Mouse (Mus musculus): ENCODE results near the gene Scel.

Gene Scel

DNA sequence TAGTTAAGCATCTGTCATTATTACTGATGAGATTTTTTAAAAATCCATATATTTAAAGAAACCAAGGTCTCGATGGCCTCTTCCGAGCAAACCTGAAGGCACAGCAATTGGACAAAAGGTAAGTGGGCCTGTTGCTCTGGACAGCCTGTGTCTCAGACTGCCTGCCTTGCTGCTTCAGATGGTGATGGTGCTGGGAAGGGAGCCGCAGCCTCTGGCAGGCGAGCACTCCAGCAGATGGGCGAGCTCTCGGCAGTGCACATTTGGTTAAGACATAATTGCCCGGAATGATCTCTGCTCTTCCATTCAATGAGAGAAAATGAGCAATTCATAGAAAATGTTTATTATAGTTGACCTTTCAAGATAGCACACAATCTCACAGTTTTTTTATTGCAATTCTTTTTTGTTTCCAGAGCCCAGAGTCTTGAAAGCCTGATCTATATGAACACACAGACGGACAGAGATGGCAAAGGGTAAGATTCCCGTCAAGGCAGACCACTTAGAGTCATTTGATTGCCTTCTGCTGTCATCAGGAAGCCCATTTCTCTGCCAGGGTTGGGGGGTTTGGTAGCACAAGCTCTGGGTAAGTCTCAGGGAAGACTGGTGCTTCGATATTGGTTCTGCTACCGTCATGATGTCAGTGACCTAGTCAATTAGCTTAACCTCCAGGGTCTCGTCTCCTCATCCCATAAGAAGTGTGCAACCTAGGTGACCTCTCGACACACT is 58.6 kb downstream of the Scel start:
- no peak for DNase-seq (ENCODE audit: low read depth, low spot score)

DNA sequence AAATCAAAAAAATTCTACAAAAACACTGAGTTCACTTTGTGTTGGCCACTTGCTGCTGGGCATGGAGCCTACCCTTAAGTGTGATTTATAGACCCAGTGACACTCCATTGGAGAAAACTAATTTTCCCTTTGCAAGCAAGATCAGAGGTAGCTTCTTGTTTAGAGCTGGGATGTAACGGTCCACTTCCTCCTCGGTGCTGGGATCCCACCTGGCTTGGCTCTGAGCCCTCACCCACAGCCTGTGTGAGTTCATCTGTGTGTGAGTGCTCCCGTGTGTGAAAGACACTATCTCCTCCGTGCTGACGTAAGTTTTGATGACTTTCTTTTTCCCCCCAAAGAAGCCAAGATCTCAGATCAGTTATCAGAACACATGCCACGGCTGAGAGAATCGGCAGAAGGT is 62.7 kb downstream of the Scel start:
- DNase-seq (ENCODE audit: low read depth, low spot score) = no peak

DNA sequence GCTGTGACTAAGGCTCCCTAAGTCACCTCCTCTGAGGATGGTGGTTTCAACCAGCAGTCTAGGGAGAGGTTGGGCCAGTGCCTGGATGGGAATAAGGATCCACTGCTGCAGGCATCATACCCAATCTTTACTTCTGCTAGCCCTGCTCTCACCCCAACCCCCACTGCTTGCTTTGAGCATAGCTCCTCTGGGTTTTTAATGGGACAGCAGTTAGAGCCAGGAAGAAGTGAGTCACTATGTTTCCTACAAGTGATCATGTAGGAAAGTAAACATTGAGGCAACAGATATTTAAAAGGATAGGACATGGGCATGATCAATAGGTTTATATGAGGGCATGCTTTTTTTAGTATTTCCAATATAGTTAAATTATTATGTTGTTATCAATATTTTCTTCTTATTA is 63.9 kb downstream of the Scel start:
- no peak for DNase-seq (ENCODE audit: low read depth, low spot score)

DNA sequence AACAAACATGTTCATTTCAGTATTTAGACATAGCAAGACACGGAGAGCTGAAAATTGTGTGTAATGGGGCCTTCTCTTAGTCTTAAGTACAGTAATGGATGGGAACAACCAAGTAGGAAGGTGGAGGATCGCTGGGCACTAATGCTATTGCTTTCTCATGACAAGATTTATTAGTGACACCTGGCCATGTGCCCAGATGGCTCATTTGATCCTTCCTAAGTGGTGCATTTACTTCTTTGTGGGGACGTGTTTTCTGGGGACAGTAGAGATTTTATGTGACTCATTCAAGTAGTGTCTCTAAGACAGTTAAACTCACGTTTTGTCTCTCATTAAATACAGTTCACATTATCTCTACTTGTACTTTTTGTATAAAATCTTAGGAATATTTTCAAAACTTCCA is 73.5 kb downstream of the Scel start:
- no peak for DNase-seq (ENCODE audit: low read depth, low spot score)

DNA sequence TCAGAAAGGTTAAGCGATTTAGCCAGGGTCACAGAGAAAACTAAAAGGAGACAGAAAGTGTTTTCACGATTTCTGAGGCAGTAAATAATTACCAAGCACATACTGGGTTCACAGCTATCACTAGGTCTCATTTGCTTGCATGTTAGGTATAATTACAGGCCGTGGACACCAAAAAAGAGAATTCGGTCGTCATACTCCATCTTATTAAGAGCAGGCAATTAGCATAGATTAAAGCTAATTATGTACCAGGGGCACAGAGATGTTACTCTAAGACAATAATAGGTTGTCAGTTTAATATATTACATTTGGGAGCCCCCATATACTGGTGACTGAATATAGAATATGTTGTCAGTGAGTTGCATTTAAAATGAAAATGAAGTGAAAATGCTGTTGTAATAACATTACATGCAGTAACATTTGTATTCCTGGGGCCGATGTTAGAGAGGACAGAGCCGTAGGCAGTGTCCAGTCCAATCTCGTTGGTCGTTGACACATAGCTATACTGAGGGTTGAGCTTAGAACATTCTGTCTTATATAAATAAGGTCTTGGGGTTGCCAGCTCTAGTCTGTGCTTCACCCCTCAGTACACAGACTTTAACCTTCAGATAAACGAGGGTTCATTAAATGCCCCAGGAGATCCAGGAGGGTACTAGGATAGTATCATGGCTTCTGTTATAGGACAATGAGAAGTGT is 74.2 kb downstream of the Scel start:
- DNase-seq (ENCODE audit: low read depth, low spot score) = no peak

DNA sequence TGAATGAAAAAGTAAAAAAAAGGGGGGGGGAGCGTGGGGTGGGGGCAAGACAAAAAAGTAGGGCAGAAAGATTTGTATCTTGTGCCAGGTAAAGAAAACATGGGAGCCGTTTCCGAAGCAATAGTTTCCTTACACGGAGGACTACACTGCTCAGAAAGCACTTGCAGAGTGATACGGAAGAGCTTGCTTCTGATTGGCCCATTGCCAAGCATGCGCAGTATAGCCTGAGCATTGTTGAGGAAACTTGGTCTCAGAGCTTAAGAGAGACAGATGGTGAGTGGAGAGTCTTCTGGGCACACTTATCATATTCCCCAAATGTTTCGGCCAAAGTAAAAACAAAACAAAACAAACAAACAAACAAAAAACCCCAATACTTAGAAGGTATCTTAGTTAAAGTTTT is 76.7 kb downstream of the Scel start:
- no peak for DNase-seq (ENCODE audit: low read depth, low spot score)

DNA sequence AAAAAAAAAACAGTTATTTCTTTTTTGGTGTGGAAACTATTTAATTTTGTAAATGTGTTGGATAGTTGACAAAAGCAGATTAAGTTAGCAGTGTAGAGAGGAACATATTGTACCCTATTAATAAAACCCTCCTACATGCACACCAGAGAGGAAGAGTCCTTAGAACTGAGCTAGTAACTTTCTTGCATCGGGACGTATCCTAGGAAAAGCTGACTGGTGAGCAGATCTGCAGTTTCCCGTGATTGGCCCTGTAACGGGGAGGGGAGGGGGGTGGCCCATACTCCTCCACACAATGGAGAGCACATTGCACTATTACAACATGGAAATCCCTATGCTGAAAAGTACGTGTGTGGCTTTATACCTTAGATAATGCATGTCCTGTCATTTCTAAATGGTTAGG is 82.7 kb downstream of the Scel start:
- no peak for DNase-seq (ENCODE audit: low read depth, low spot score)

DNA sequence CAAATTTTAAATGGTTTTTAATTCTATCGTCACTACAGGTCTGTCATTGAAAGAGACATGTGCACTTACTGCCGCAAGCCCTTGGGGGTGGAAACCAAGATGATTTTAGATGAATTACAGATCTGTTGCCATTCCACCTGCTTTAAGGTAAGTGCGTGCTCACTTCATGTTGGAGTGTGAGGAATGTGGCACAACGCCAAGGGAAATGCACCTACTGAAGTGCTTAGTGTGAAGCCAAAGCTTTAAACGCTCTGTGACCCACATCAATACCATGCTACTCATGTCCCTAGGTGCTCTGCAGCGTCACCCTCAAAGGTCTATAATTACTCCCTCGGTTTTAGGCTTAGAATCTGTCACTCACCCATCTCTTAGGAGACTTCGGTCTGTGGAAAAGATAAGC is 94.9 kb downstream of the Scel start:
- no peak for DNase-seq (ENCODE audit: low read depth, low spot score)

DNA sequence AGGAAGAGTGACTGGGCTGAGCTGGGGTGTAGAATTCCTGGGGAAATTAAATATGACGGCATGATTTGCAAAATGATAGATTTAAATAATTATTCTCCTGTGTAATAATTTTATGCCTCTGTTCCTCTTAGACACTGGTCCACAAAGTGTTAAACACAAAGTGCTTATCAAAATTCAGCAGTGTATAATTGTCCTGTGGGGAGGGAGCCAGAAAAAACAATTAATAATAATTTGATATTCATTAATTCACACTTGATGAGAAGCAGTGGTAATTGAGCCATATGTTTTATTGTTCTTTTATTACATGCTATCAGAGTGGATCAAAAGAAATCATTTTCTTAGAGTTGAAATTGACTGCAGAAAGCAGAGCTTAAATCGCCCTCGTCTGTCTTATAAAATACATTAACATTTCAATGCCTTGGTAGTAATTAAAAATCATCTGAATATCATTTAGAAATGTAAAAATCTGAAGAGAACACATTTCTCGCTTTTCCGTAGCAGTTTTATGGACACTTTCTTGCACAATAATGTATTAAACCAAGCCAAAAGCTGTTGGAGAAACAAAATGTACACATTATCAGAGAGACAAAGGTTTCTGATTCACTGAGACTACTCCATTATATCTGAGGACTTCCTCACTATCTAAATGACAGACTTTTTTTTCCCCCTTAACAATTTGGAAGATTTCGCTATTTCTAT is 100.6 kb downstream of the Scel start:
- DNase-seq (ENCODE audit: low read depth, low spot score) = no peak

DNA sequence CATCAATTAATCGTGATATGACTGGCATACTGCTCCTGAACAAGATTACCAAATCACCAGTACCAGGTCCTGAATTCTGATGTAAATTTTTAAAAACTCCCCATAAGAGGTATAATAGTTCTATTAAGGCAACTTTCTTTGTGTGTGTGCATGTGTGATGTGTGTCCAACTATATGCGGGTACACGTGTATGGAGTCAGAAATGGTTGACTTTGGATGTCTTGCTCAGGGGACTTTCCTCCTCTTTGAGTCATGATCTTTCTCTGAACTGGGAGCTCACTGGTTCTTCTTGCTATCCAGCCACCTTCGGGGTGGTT is 101.1 kb downstream of the Scel start:
- no peak for DNase-seq (ENCODE audit: low read depth, low spot score)

DNA sequence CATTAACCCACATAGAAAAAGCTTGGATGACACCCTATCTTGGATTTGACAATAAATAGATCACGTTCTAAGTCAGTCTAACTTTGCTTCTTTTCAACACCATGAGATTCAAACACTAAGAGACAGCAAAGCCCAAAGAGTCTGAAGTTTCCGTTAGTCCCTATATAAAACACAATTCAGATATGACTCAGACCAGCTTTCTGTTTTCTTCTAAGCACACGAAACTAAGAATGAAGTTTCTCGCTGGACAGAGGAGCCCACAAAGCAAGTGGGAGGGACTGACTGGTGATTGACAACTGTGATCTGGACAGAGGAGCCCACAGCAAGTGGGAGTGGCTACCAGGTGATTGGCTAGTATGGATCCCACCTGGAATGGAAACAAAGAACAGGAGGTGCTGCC is 106.6 kb downstream of the Scel start:
- peak; percentile 34 for DNase-seq (ENCODE audit: low read depth, low spot score)

DNA sequence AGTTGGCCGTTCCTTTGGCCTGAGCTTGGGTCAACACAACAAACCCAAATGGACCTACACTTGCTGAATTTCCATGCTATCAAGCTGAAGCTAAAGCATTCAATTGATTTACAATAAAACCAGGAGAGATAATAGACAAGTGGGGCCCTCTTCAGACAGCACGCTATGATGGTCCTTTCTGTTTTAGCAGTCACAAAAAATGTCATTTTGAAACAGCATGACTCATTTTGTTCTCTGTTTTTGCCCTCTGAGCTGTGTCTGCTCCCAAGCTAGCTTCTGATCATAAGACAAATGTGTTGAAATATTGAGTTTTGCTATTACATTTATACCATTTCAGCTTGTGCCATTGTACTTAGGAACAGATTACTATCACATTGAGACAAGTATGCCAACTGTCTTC is 108.1 kb downstream of the Scel start:
- peak; percentile 19 for DNase-seq (ENCODE audit: low read depth, low spot score)

DNA sequence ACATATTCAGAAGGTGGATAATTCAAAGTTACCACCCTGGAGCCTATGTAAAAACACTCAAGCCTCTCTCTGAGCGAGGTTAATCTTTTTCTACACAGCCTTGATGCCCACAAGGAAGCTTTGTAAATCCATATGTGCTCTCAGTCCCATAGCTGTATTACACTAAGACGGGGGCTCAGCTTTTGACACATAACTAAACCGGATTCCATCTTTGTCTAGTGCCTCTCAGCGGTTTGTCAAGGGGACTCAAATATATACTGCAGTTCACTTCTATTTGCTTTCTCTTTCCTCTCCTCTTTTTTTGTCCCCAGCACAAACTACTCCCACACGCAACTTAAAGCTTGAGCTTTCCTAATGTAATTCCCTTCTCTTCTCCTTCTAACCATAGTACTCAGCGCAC is 113.0 kb downstream of the Scel start:
- no peak for DNase-seq (ENCODE audit: low read depth, low spot score)

DNA sequence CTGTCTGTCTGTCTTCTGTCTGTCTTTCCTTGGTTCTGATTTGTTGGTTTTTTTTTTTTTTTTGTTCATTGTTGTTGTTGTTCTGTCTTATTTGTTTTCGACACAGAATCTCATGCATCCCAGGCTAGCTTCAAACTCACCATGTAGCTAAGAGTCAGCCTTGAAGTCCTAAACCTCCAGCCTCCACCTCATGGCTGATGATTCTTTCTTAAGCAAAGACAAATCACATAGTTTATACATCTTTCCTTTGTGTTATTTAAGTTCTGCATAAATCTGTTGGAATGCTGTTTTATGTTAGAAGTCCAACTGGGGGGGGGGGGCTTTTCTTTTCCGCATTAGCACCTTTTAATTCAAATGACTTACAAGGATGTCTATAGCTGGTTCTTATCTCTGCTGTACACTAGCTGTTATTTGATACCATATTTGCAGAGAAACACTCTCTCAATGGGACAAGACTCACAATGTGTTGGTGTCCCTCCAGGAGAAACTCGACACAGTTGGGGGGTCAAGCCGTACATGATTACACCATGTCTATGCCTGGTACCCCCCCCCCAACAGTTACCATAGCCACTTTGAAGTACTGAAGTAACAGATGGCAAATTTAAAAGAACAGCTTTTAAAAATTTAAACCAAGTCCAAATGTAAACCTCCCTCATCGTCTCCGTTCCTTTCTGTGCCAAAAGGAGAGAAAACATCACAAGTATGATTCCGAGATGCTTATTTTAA is 116.7 kb downstream of the Scel start:
- DNase-seq (ENCODE audit: low read depth, low spot score) = no peak

DNA sequence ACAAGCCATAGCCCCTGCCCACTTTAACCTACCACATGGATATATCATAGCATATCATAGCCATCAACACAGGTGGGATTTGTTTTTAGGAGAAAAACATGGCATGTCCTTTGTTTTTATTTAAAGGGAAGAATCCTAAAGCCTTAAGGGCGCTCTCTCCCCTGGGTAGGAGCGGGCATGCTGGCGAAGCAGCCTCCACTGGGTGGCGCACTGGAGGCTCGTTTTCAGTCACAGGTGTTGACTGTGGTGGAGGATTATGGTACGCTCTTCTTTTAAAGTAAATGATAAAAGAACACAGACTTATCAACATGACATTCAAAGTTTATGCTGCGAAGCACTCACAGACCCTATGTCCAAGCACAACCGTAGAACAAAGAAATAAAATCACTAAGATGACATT is 117.4 kb downstream of the Scel start:
- peak; percentile 53 for DNase-seq (ENCODE audit: low read depth, low spot score)

DNA sequence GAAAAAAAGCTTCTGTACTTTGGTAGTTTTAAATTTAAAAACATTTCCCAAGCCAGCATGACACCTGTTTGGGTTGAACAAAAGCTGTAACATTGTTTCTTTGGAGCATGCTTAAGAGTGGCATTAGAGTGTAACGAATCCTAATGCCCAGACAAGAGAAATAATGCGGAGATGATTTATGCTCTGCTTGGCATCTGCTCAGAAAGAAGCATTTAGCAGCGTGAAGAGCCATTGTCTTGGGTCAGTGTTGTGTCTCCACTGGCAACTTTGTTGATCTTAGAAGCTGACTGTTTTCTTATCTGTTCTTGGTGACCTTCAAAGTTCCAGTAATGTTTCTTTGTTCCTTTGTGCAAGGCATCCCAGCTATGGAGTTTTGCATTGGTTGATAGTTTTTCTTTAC is 130.8 kb downstream of the Scel start:
- DNase-seq (ENCODE audit: low read depth, low spot score) = no peak

DNA sequence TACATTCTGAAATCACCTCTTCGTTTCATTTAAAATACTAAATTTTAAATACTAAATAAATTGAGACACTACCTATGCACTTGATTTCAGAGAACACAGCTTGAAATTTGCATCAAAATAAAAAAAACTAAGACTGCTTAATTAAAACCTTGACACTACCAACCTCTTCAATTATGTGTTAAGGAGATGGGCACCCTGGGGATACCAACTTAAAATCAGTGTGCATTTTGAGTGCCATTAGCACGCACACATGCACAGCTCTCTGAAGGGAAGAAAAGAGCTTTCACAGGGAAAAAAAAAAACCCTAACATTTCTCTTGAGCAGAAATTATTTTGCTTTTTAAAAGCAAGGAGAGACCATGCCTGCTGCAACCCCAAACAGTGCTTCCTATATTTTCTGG is 134.8 kb downstream of the Scel start:
- no peak for DNase-seq (ENCODE audit: low read depth, low spot score)

DNA sequence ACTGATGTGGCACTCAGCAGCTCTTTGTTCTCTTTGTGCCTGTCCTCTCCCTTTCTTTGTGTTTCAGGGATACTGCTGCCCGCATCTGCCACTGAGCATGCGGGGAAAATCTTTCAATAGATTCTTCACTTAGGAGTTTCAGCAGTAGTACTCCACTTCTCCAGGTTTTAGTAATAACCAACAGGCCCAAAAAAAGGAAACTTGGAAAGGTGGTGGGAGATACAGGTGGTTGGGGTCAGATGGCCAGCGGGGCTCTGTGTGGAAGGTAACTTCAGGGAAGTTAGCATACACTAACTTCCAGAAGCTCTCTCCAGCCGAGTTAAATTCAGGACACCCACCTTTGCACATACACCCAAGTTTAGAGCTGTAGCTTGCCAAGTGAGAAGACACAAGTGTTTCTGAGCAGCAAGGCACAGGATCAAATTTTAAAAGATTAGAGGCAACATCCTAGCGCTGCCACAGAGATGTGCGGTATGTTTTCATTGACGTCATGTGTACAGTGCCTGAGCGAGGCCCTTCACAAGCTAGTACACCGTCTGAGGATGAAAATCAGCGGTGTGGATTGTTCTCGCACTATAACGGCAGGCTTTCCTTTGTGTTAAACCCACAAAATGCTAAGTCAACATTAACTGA is 135.6 kb downstream of the Scel start:
- DNase-seq (ENCODE audit: low read depth, low spot score) = peak; percentile 66

DNA sequence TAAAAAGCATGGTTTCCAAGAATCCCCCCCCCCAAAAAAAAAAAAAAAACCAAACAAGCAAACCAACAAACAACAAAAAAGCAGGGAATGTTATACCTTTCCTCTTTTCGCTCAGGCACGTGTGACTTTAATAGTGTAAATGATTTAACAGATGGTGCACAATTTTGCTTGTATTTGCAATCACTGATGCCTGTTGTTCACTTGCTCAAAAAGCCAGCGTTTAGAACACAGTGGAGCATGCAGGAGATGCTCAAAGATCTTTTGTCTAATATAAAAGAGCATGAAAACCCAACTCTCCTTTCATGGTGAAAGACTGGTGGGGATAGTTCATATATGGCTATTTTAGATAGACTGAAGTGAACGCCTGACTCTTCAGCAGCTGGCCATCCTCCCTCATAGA is 136.2 kb downstream of the Scel start:
- DNase-seq (ENCODE audit: low read depth, low spot score) = no peak

DNA sequence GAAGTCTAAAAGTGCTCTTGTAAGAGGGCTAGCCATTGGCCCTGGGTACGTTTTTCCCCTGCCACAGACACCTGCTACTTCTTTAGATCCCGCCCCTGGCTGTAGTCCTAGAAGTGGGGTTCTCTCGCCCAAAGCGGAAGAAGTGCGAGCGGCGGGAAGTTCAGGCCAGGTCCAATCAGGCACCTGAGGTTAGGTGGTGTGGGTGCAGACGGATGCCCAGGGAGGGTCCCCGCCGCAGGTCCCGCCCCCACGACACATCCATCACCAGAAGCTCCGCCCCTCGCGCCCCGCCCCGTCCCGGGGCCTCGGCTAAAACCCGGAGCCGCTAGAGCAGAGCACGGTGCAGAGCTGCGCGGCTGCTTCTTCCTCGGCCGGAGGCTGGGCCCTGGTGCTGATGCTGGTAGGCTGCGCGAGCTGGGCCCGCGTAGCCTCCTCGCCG is 136.8 kb downstream of the Scel start, which contains the start of gene Slain1:
Gene Slain1 (plus strand): TSS at position 333 of the 439 bp plus-strand sequence.
- peak; percentile 97 for DNase-seq (ENCODE audit: low read depth, low spot score)

DNA sequence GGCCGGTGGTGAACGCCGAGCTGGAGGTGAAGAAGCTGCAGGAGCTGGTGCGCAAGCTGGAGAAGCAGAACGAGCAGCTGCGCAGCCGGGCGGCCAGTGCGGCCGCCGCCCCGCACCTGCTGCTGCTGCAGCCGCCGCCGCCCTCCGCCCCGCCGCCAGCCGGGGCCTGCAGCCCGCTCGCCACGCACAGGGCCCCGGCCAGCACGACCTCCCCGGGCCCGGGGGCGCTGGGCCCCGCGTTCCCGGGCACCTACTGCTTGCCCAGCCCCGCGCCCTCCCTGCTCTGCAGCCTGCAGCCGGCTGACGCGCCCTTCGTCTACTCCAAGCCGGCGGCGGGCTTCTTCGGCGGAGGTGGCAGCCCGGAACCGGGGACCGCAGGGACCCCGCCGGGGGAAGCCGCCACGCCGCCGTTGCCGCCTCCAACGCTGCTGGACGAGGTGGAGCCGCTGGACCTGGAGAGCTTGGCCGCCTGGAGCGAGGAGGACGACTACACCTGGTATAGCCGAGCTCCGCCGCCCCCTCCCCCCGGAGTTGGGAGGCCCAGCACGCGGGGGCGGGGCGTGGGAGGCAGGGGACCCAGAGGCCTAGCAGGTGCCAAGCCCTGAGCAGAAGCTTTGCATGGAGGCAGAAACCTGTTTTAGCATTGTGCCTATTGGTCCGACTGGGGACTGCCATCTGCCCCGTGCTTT is 137.4 kb downstream of the Scel start:
- peak; percentile 86 for DNase-seq (ENCODE audit: low read depth, low spot score)

Data from CD4-positive helper T cell, adult 2 months (primary cell).